Mouse (Mus musculus): ENCODE results near the gene Slc12a3. TPM values are rescaled to one million over a fixed set of nuclear protein-coding genes. Genes with fewer than 3 reads are reported as not detected.

The Slc12a3 gene
- polyA plus RNA-seq, 1 experiment: not detected

- peaks cover 52% of the 10 kb centered on the region for H3K36me3 ChIP-seq (ENCODE audit: control insufficient read depth, insufficient read depth)
- peaks cover 36% of the 10 kb centered on the region for H3K79me2 ChIP-seq (ENCODE audit: control insufficient read depth, insufficient read depth)
- no peak overlapping the region for H3ac ChIP-seq (ENCODE audit: control insufficient read depth, insufficient read length, low read depth)
- H3K4me3 ChIP-seq (ENCODE audit: insufficient read depth, poor library complexity, severe bottlenecking): no peak overlapping the region
- TF ChIP-seq MYOD1 (IDR thresholded peaks at IDR 0.05; ENCODE audit: control insufficient read depth, insufficient read length, low read depth): no peak
- no peak for TF ChIP-seq CTCF (IDR thresholded peaks at IDR 0.05; ENCODE audit: control insufficient read depth, insufficient read depth, insufficient read length)
- no peak for TF ChIP-seq MAX (IDR thresholded peaks at IDR 0.05)
- TF ChIP-seq CEBPB (IDR thresholded peaks at IDR 0.05; ENCODE audit: low read depth): no peak
- TF ChIP-seq USF1 (IDR thresholded peaks at IDR 0.05; ENCODE audit: low read depth): no peak
- peaks cover 22% of the 10 kb centered on the region for H3K79me3 ChIP-seq (ENCODE audit: low read depth)
- H3K27me3 ChIP-seq (ENCODE audit: control insufficient read depth, insufficient read depth, insufficient read length): no peaks in the 10 kb centered on the region
These were observed 60.5 kb downstream of the Slc12a3 start for GRCm38 (mm10) chr8:94389531-94389930.

GRCm38 (mm10) chr8:94390429-94390828 is 61.4 kb downstream of the Slc12a3 start:
- Histone ChIP-seq H3K27me3 (ENCODE audit: control insufficient read depth, insufficient read depth, insufficient read length) (no peaks in the 10 kb centered on the region), H3K79me2 (ENCODE audit: control insufficient read depth, insufficient read depth) (peaks cover 36% of the 10 kb centered on the region), H3K36me3 (ENCODE audit: control insufficient read depth, insufficient read depth) (peaks cover 61% of the 10 kb centered on the region), H3ac (ENCODE audit: control insufficient read depth, insufficient read length, low read depth) (no peak overlapping the region), H3K4me3 (ENCODE audit: insufficient read depth, poor library complexity, severe bottlenecking) (no peak overlapping the region), H3K79me3 (ENCODE audit: low read depth) (peaks cover 22% of the 10 kb centered on the region)
- TF ChIP-seq FOSL1 (IDR thresholded peaks at IDR 0.05; ENCODE audit: insufficient read depth, low read length, poor library complexity, severe bottlenecking) (no peak), MAX (IDR thresholded peaks at IDR 0.05) (no peak), CEBPB (IDR thresholded peaks at IDR 0.05; ENCODE audit: low read depth) (no peak), MYOG (IDR thresholded peaks at IDR 0.05; ENCODE audit: control insufficient read depth, extremely low read depth, insufficient read length) (no peak), USF1 (IDR thresholded peaks at IDR 0.05; ENCODE audit: low read depth) (no peak), MYOD1 (IDR thresholded peaks at IDR 0.05; ENCODE audit: control insufficient read depth, insufficient read length, low read depth) (no peak), CTCF (IDR thresholded peaks at IDR 0.05; ENCODE audit: control insufficient read depth, insufficient read depth, insufficient read length) (no peak)

- peaks cover 22% of the 10 kb centered on the region for H3K79me3 ChIP-seq (ENCODE audit: low read depth)
- H3K36me3 ChIP-seq (ENCODE audit: control insufficient read depth, insufficient read depth): peaks cover 66% of the 10 kb centered on the region
- H3K79me2 ChIP-seq (ENCODE audit: control insufficient read depth, insufficient read depth): peaks cover 36% of the 10 kb centered on the region
- H3ac ChIP-seq (ENCODE audit: control insufficient read depth, insufficient read length, low read depth): no peak overlapping the region
- no peaks in the 10 kb centered on the region for H3K27me3 ChIP-seq (ENCODE audit: control insufficient read depth, insufficient read depth, insufficient read length)
- TF ChIP-seq MYOD1 (IDR thresholded peaks at IDR 0.05; ENCODE audit: control insufficient read depth, insufficient read length, low read depth) (no peak), USF1 (IDR thresholded peaks at IDR 0.05; ENCODE audit: low read depth) (no peak), CTCF (IDR thresholded peaks at IDR 0.05; ENCODE audit: control insufficient read depth, insufficient read depth, insufficient read length) (no peak), MYOG (IDR thresholded peaks at IDR 0.05; ENCODE audit: control insufficient read depth, extremely low read depth, insufficient read length) (no peak), MAX (IDR thresholded peaks at IDR 0.05) (no peak), CEBPB (IDR thresholded peaks at IDR 0.05; ENCODE audit: low read depth) (no peak), FOSL1 (IDR thresholded peaks at IDR 0.05; ENCODE audit: insufficient read depth, low read length, poor library complexity, severe bottlenecking) (no peak)
- H3K4me3 ChIP-seq (ENCODE audit: insufficient read depth, poor library complexity, severe bottlenecking): no peak overlapping the region
These were observed 61.9 kb downstream of the Slc12a3 start for GRCm38 (mm10) chr8:94390910-94391309.

GRCm38 (mm10) chr8:94392147-94392546 is 63.1 kb downstream of the Slc12a3 start:
- Histone ChIP-seq H3K27me3 (ENCODE audit: control insufficient read depth, insufficient read depth, insufficient read length) (no peaks in the 10 kb centered on the region), H3K4me3 (ENCODE audit: insufficient read depth, poor library complexity, severe bottlenecking) (no peak overlapping the region), H3K79me2 (ENCODE audit: control insufficient read depth, insufficient read depth) (peaks cover 28% of the 10 kb centered on the region), H3K36me3 (ENCODE audit: control insufficient read depth, insufficient read depth) (peaks cover 71% of the 10 kb centered on the region), H3K79me3 (ENCODE audit: low read depth) (peaks cover 17% of the 10 kb centered on the region), H3ac (ENCODE audit: control insufficient read depth, insufficient read length, low read depth) (no peak overlapping the region)
- no peak for TF ChIP-seq MAX (IDR thresholded peaks at IDR 0.05)
- TF ChIP-seq MYOD1 (IDR thresholded peaks at IDR 0.05; ENCODE audit: control insufficient read depth, insufficient read length, low read depth): no peak

GRCm38 (mm10) chr8:94392648-94393047 is 63.6 kb downstream of the Slc12a3 start:
- peaks cover 23% of the 10 kb centered on the region for H3K79me2 ChIP-seq (ENCODE audit: control insufficient read depth, insufficient read depth)
- H3K79me3 ChIP-seq (ENCODE audit: low read depth): peaks cover 13% of the 10 kb centered on the region
- no peaks in the 10 kb centered on the region for H3K27me3 ChIP-seq (ENCODE audit: control insufficient read depth, insufficient read depth, insufficient read length)
- H3K36me3 ChIP-seq (ENCODE audit: control insufficient read depth, insufficient read depth): peaks cover 71% of the 10 kb centered on the region
- H3K4me3 ChIP-seq (ENCODE audit: insufficient read depth, poor library complexity, severe bottlenecking): no peak overlapping the region
- H3ac ChIP-seq (ENCODE audit: control insufficient read depth, insufficient read length, low read depth): no peak overlapping the region
- TF ChIP-seq MYOG (IDR thresholded peaks at IDR 0.05; ENCODE audit: control insufficient read depth, extremely low read depth, insufficient read length): no peak
- TF ChIP-seq CEBPB (IDR thresholded peaks at IDR 0.05; ENCODE audit: low read depth): no peak
- no peak for TF ChIP-seq USF1 (IDR thresholded peaks at IDR 0.05; ENCODE audit: low read depth)
- TF ChIP-seq FOSL1 (IDR thresholded peaks at IDR 0.05; ENCODE audit: insufficient read depth, low read length, poor library complexity, severe bottlenecking): no peak
- no peak for TF ChIP-seq MAX (IDR thresholded peaks at IDR 0.05)
- TF ChIP-seq MYOD1 (IDR thresholded peaks at IDR 0.05; ENCODE audit: control insufficient read depth, insufficient read length, low read depth): no peak
- TF ChIP-seq CTCF (IDR thresholded peaks at IDR 0.05; ENCODE audit: control insufficient read depth, insufficient read depth, insufficient read length): no peak

- Histone ChIP-seq H3K36me3 (ENCODE audit: control insufficient read depth, insufficient read depth) (peaks cover 55% of the 10 kb centered on the region), H3K4me3 (ENCODE audit: insufficient read depth, poor library complexity, severe bottlenecking) (no peak overlapping the region)
These were observed 67.0 kb downstream of the Slc12a3 start for GRCm38 (mm10) chr8:94395851-94396540.

More at GRCm38 (mm10) chr8:94395851-94396540, 67.0 kb downstream of the Slc12a3 start:
- TF ChIP-seq CEBPB (IDR thresholded peaks at IDR 0.05; ENCODE audit: low read depth): no peak
- no peak for TF ChIP-seq FOSL1 (IDR thresholded peaks at IDR 0.05; ENCODE audit: insufficient read depth, low read length, poor library complexity, severe bottlenecking)
- no peak for TF ChIP-seq USF1 (IDR thresholded peaks at IDR 0.05; ENCODE audit: low read depth)
- no peak for TF ChIP-seq MYOD1 (IDR thresholded peaks at IDR 0.05; ENCODE audit: control insufficient read depth, insufficient read length, low read depth)
- TF ChIP-seq MAX (IDR thresholded peaks at IDR 0.05): no peak
- TF ChIP-seq CTCF (IDR thresholded peaks at IDR 0.05; ENCODE audit: control insufficient read depth, insufficient read depth, insufficient read length): no peak
- no peak for TF ChIP-seq MYOG (IDR thresholded peaks at IDR 0.05; ENCODE audit: control insufficient read depth, extremely low read depth, insufficient read length)
- Histone ChIP-seq H3K79me3 (ENCODE audit: low read depth) (no peaks in the 10 kb centered on the region), H3K27me3 (ENCODE audit: control insufficient read depth, insufficient read depth, insufficient read length) (no peaks in the 10 kb centered on the region), H3ac (ENCODE audit: control insufficient read depth, insufficient read length, low read depth) (no peak overlapping the region), H3K79me2 (ENCODE audit: control insufficient read depth, insufficient read depth) (no peaks in the 10 kb centered on the region)

All from C2C12 (cell line).